Mouse (Mus musculus) megakaryocyte, embryonic 14.5 days (primary cell): ENCODE measurements around the gene Rgs14.

Experiments used
- FLI1 ChIP-seq: IDR thresholded peaks from 2 replicates; pipeline ENCODE4 v1.6.1; 2012; ENCODE audit warnings: low read length, inconsistent platforms, mixed read lengths
- GATA1 ChIP-seq: IDR thresholded peaks from 3 replicates; pipeline ENCODE4 v1.6.1; 2012; ENCODE audit warnings: mixed read lengths, low read length, inconsistent platforms, borderline replicate concordance

DNA sequence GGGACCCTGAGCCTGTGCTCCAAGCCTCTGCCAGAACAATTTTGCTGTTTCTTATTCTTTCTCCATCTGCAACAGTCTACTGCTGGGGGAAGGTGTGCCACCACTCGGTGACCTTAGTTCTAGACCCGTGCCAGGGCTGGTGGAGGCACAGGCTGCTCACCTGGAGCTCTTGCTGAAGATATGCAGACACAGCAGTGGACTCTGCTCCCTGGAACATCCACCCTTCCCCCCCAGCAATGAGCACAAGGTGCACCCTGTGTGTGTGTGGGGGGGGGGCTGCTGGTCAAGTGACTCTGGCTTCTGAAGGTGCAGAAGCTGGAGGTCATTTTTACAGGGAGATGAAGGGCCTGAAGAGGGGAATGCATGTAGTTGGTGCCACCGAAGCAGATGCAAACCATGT is 21.1 kb downstream of the Rgs14 start:
- TF ChIP-seq FLI1 (no peak), GATA1 (no peak)
